Mouse (Mus musculus) bone marrow, adult 2 months (tissue): ENCODE measurements around the gene Ilvbl. TPM values are rescaled to one million over a fixed set of nuclear protein-coding genes. Genes with fewer than 3 reads are reported as not detected.
A peak's percentile ranks its signal among the peaks of the same experiment; 100 is the strongest.

ENCODE experiments used
- H3K27ac ChIP-seq: fragments of 200-500 bp; 2 replicates; pipeline ENCODE4 v1.5.1; 2012; ENCODE audit warnings: low read depth, mild to moderate bottlenecking, control low read depth, inconsistent platforms, low read length; ENCODE audit not compliant: control insufficient read depth, poor library complexity, insufficient read depth
- H3K4me1 ChIP-seq: fragments of 200-500 bp; 2 replicates; pipeline ENCODE4 v1.6.1; 2011; ENCODE audit warnings: low read length; ENCODE audit not compliant: control insufficient read depth, insufficient read depth
- H3K4me3 ChIP-seq: fragments of 200-500 bp; replicated peaks from 2 replicates; pipeline ENCODE3; 2011; ENCODE audit warnings: mild to moderate bottlenecking, low read depth, low read length, control low read depth; ENCODE audit not compliant: control insufficient read depth
- CTCF ChIP-seq: fragments of 200-500 bp; IDR thresholded peaks from 2 replicates; pipeline ENCODE4 v1.5.1; 2011; ENCODE audit warnings: low read length, control low read depth; ENCODE audit not compliant: control insufficient read depth, insufficient read depth
- POLR2A ChIP-seq: fragments of 200-500 bp; IDR thresholded peaks from 2 replicates; pipeline ENCODE4 v1.6.1; 2011; ENCODE audit warnings: low read depth, mild to moderate bottlenecking, control low read depth, low read length, borderline replicate concordance; ENCODE audit not compliant: control insufficient read depth
- WGBS: fragments of 180-500 bp; shearing (Covaris S2); methylation state at CpG from one replicate; pipeline ENCODE4 v1.1.7; 2018; 5-methylcytosine and 5-hydroxymethylcytosine counted together
- polyA plus RNA-seq: library from polyadenylated mRNA; stranded (reverse); fragments of >200 nt; gene quantifications from 2 replicates; pipeline ENCODE4 v1.2.4, GENCODE M21; 2011; ENCODE audit warnings: low replicate concordance; ENCODE audit not compliant: missing spikeins, insufficient read depth, insufficient read length

Gene Ilvbl
- polyA plus RNA-seq, 1 experiment, result 25.4 TPM

- no peak overlapping the region for H3K4me3 ChIP-seq
- no peak for TF ChIP-seq CTCF
- TF ChIP-seq POLR2A, result no peak
Observed at GRCm38 (mm10) chr10:78583939-78584338, 9.8 kb downstream of the Ilvbl start.

DNA sequence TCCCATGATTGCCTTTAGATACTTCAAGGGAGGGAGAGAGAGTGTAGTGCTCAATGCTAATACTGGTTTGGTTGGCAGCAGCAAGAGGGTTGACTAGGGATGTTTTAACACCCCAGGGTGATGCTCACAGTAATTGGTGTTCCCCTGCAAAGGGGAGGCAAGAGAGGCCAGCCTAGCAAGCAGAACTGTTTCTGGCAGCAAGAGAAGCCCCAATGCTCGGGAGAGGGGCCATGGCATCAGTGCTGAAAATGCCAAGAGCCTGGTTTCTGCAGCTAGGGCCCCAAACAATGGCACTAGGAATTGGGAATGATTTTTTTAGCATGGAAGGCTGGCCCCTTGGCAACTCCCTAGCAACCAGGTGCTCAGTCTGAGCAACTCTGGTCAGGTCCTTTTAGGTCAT is 10.8 kb downstream of the Ilvbl start:
- Histone ChIP-seq H3K4me3 (no peak overlapping the region), H3K4me1 (no peaks in the 10 kb centered on the region), H3K27ac (no peak overlapping the region)
- TF ChIP-seq CTCF (no peak), POLR2A (no peak)
- 69% methylated on average over 1 of the region's 1 CpGs for WGBS

More at GRCm38 (mm10) chr10:78583939-78584338, 9.8 kb downstream of the Ilvbl start:
- 89% methylated on average over 3 of the region's 3 CpGs for WGBS
- Histone ChIP-seq H3K27ac (no peak overlapping the region), H3K4me1 (no peaks in the 10 kb centered on the region)

DNA sequence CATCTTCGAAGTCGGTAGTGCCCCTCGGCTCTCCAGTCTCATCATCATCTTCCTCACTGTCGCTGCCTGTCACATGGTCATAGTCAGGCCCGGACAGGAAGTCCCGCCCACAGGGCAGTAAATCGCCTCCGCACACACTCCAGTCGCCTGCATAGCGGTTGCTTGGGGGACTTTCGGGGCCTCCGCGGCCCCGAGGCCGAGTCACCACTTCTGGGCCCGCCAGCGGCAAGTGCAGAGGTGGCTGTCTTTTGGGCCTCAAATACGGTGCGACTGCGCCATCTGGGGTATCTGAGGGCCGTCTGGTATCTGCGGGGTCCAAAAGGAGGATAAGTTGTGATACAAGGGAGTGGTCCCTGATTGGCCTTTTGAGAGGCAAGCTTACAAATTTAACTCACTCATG is 11.5 kb downstream of the Ilvbl start:
- Histone ChIP-seq H3K4me1 (no peaks in the 10 kb centered on the region), H3K27ac (no peak overlapping the region), H3K4me3 (no peak overlapping the region)
- WGBS, result 90% methylated on average over 22 of the region's 22 CpGs
- TF ChIP-seq POLR2A, result no peak

GRCm38 (mm10) chr10:78586026-78586425 is 11.9 kb downstream of the Ilvbl start:
- Histone ChIP-seq H3K4me1 (no peaks in the 10 kb centered on the region), H3K27ac (no peak overlapping the region), H3K4me3 (no peak overlapping the region)
- TF ChIP-seq CTCF (no peak), POLR2A (no peak)
- 83% methylated on average over 13 of the region's 13 CpGs for WGBS

DNA sequence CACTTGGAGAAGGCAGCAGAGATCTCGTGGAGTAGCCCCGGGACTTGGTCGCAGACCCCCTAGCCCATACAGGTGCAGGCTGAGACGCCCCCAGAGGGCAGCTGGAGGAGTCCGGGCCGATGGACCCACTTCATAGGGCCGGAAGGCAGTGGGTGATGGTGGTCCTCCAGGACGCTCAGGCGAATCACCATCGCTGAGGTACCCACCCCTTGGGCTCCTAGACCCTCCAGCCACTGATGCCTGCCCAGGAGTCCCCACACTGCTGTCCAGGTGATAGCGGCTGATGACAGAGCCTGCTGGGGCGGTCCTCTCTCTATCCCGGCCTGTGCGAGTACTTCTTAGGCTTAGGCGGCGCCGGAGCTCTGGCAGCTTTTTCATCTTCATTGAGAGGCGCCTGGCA is 15.1 kb downstream of the Ilvbl start:
- H3K4me3 ChIP-seq, result no peak overlapping the region
- TF ChIP-seq CTCF (no peak), POLR2A (no peak)
- no peak overlapping the region; the same call in 1 of the 2 replicates for H3K27ac ChIP-seq
- no peaks in the 10 kb centered on the region for H3K4me1 ChIP-seq
- WGBS, result 92% methylated on average over 18 of the region's 18 CpGs

GRCm38 (mm10) chr10:78589901-78590300 is 15.8 kb downstream of the Ilvbl start:
- no peaks in the 10 kb centered on the region for H3K4me1 ChIP-seq
- no peak overlapping the region; the same call in 1 of the 2 replicates for H3K27ac ChIP-seq
- TF ChIP-seq POLR2A, result no peak
- no peak for TF ChIP-seq CTCF
- 81% methylated on average over 8 of the region's 8 CpGs for WGBS
- H3K4me3 ChIP-seq, result no peak overlapping the region

- H3K4me3 ChIP-seq, result no peak overlapping the region
- WGBS, result 15% methylated on average over 9 of the region's 9 CpGs
- peak overlapping the region; percentile 71; the same call in 1 of the 2 replicates for H3K27ac ChIP-seq
- TF ChIP-seq CTCF, result no peak
- TF ChIP-seq POLR2A, result no peak
- no peaks in the 10 kb centered on the region for H3K4me1 ChIP-seq
Observed at GRCm38 (mm10) chr10:78590744-78591143, 16.6 kb downstream of the Ilvbl start.

DNA sequence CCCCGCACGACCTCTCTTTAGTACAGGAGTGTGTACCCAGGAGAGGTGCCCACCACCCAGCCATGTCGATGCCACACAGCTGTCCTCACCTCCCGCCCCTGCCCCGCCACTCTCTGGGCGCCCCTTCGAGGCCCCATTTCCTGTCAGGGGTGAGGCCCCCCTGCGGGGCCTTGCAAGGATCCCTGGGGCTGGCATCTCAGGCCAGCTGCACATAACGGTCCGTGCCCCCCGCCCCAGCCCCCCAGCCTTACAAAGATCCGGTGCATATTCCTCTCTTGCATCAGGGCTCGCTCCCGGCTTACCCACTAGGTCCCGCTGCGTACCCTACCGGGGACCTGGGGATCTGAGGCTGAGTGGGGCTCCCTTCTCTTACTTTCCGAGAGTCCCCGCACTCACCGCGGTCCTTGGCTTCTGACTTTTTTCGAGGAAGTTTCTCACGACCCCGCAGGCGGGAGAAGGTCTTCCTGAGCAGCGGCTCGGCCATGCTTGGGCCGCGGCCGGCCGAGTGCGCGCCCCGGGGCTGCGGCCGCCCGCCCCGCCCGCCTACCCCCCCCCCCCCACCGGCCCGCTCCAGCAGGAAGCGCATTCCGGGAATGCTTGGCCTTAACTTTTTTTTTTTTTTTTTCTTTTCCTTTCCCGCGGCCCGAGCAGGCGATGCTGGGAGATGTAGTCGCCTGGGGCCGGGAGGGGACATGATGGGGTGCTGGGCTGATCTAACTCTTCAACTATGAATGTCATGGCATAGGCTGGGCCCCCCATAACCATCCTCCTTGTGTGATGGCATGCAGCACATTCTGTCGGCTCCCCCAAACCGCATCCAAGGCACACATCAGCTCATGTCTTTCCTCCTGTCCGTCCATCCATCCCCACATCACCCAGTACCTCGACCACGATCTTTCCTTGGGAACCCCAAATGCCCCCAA is 17.5 kb downstream of the Ilvbl start, which contains the start of gene Syde1:
Gene Syde1 (minus strand): TSS at position 559 of the 923 bp plus-strand sequence.
- WGBS, result 4% methylated on average over 52 of the region's 54 CpGs
- Histone ChIP-seq H3K4me3 (peak within 1 kb of the TSS; percentile 33), H3K27ac (peak within 1 kb of the TSS; percentile 71), H3K4me1 (no peaks in the 10 kb centered on the region)
- TF ChIP-seq CTCF (no peak), POLR2A (peak; percentile 37; the same call in 1 of the 2 replicates)

GRCm38 (mm10) chr10:78592856-78593379 is 18.8 kb downstream of the Ilvbl start:
- TF ChIP-seq CTCF (no peak), POLR2A (no peak)
- Histone ChIP-seq H3K4me1 (no peaks in the 10 kb centered on the region), H3K27ac (no peak overlapping the region), H3K4me3 (no peak overlapping the region)
- WGBS, result 57% methylated on average over 4 of the region's 4 CpGs
